Mouse (Mus musculus) kidney, adult 9 months (tissue): Measurements from ENCODE around the gene Larp4b.

Source experiments
- DNase-seq: peaks from one replicate; pipeline ENCODE4 v3.0.0; 2022

The Larp4b gene

DNA sequence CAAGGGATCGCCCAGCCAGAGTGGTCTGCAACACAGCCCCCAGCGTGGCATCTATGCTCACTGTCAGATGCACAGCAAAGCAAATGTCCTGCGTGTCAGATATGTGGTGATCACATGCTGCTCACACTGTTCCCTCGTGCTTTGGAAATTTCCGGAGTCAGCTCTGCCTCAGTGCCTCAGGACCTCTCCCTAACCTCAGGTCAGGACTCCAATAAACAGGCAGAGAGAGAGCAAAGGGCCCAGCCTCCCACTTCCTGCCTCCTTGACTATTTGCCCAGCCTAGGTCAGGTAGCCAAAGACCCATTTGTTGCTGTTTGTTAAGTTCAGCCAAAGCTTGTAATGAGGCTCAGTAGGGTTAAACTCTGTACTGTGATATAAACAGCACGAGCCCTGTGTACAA, 87.4 kb downstream of the Larp4b start:
- DNase-seq: peak; percentile 86

DNA sequence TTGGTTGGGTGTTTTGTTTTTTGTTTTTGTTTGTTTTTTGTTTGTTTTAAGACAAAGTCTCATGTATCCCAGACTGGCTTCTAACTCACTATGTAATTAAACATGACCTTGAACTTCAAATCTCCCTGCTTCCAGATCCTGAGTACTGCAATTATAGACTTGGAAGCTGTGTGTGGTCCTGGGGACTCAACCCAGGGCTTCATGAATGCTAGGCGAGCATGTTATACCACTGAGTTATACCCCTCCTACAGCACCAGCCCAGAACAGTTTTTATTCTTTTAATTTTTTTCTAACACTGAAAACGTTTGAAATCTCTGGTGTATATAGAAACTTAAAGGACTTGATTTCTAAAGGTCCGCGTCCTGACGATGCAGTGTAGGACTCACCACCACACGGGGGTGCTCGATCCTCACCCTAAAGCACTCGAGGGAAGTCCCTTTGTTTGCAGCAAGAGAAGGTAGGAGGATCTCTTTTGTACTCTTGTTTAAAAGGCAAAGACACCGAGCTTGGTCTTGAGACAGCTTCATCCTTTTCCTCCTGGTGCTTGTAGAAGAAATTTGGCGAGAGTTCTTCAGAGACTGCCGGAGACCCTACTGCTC, 88.1 kb downstream of the Larp4b start:
- peak; percentile 83 for DNase-seq

DNA sequence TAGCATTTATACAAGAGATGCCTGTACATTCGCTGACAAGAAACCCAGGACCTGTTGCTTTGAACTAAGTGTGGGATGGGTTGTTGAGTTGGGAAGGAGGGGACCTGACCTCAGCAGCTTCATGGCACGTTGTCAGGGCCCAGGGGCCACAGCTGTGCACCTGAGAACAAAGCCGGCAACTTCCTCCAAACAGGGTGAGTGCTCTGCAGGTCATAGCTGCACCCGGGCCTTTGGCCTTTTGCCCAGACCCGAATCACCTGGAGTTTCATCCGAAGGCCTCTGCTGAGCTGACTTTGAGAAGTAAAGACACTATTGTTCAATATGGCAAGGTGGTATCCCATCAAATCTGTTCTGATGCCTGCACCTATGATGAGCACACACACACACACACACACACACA, 90.6 kb downstream of the Larp4b start:
- DNase-seq: peak; percentile 48

DNA sequence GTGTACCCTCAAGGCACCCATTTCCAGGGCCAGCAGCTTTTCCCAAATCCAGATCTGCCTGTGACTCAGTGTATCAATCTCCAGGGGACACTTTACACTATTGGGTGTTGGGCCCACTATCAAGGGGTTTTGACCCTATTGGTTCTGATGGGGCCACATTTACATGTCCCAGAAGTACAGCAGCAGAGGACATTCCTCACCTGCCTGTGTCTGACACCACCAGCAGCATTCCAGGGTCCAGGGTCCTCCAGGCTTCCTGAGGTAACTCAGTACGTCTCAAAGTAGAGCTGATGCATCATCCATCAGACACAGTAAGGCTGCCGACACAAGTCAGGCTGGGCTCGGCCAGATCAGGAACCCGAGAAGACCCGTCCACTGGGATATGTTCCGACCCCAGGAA, 91.0 kb downstream of the Larp4b start:
- no peak for DNase-seq

DNA sequence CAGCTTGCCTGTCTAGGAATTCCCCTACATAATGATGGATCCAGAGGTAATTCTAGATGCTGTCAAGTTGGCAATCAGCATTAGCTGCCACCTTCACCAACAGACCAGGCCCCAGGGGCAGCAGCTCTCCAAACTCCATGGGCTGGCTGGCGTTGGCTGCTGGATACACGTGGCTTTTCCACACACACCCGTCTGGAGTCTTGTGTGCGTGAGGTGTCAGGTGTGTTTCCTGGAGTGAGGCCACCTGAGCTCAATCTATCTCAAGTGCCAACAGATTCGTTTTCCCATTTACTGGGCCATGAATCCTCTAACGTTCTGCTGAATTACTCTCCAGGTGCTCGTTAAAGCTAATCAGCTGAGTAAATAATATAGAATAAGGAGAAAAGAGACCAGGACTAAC, 93.5 kb downstream of the Larp4b start:
- no peak for DNase-seq

DNA sequence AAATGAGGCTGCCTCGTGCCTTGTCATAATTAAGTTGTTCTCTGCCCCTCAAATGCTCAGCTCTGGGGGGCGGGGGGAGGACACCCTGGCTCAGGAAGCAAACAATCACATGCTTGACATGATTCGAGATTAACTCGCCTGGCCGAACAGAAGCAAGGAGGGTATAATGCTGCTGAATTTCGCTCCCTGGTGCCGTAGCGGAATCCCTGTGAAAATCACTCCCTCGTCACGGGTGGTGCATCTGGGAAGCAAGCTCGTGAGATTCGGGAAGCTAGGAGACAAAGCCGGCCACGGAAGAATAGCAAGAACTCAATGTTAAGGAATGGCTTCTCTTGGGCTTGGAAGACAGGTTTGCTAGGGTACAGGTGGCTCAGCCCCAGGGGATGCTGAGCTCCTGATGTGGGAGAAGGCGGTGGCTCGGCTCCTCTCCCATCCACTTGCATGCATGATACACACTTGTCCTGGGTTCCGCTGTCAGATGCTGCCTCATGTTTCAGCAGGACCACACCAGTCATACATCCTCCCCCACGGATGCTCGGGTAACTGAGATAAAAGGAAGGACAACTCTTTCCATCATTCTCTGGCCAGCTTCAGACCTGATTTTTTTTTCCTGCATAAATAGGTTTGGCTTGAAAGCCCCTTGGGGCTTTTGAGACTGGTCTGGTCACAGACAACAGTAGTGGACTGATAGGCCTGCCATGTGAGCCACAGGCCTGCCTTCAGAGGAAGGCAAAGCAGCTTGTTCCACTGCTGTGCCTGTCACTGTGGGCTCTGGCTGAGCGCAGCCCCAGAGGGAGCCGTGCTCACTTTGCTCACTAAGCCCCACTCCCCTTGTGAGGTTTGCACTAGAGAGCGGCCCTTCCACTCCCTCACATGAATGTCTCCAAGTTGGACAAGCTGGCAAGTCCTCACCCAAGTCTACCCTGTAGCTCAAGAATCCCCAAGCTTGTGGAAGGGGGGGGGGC, 94.2 kb downstream of the Larp4b start:
- no peak for DNase-seq

DNA sequence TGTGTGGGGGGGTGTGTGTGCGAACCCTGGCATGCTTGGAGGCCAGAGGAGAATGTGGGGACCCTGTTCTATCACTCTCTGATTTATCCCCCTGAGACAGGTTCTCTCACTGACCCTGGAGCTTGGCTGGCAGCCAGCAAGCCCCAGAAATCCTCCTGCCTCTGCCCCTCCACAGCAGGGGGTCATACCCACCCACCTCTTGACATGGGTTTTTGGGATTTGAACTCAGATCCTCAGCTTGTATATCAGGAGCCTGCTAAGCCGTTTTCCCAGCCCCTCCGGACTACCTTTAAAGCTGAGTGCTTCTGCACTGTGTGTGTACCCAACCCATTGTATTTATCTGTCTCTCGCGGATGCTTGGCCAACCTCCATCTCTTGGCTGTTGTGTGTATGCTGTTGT, 95.8 kb downstream of the Larp4b start:
- DNase-seq: no peak

DNA sequence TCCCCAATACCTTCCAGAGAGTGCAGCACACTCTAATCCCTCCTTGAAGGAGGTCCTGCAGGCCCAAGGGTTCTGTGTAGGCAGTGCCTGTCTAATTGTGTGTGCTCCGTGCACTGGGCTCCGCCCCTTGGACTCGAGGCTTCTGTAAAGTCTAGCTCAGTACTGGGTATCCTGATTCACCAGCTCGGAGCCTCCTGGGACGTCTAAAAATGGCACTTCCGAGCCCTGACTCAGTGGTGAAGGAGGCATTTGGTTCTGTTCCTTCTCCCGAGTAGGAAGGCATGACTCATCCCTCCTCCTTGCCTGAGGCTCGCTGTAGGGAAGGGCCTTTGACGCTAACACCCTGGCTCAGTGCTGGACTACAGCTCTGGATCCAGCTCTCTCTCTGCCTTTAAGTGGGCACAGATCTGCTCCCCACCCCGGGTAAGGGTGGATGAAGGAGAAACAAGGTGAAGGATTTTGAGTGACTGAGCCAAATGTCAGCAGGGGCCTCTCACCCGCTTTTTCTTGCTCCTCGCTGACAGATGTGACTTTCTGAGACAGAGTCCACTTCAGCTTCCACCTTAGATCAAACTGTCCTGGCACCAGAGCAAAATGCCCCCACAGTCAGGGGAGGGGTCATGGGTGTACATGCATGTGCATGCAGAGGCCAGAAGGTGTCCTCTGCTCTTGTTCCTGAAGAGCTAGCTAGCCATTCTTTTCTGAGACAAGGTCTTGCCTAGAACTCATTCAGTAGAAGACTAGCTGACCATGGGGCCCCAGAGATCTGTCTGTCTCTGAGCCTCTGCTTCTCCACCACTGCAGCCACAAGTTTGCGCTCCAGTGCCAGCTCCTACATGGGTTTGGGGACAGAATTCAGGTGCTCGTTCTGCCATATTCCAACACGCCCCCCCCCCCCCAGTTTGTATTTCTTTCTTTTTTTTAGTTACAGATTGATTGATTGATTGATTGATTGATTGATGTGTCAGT, 97.8 kb downstream of the Larp4b start:
- no peak for DNase-seq

DNA sequence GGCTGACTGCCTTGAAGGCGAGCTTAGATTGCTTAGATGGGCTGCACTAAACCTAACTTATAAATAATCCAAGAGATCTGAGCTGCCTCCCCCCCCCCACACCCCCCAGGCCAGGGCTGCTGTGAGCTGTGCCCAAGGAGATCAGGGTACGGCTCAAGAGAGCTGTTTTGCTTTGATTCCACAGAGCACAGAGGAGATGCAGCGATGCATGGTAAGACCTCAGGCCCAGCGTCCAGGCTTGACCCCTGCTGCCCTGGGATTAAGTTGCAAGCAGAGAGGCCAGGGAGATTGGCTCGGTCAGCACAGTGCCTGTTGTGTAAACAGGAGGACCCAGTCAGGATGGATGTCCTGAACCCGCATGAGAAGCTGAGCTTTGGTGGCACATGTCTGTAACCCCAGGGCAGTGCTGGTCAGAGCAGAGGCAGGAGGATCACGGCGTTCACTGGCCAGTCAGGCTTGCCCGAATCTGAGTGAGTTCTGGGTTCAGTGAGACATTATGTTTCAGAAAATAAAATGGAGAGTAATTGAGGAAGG, 99.2 kb downstream of the Larp4b start:
- DNase-seq: peak; percentile 45

DNA sequence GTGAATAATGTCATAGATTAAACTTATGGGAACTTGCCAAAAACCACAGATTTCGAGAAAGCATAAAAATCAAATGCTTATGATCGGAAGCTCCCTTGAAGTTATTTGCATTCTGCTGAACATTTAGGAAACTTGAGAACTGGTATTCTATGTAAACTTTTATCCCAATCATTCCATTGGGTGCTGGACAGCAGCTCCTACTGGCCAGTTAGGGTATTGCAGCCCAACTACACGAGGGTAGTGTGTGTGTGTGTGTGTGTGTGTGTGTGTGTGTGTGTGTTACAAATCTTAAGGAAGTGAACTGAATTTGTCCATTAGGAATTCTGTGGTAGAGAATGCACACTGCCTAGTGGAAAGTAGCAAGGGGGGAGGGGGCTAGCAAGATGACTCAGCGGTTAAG, 101.0 kb downstream of the Larp4b start:
- no peak for DNase-seq

DNA sequence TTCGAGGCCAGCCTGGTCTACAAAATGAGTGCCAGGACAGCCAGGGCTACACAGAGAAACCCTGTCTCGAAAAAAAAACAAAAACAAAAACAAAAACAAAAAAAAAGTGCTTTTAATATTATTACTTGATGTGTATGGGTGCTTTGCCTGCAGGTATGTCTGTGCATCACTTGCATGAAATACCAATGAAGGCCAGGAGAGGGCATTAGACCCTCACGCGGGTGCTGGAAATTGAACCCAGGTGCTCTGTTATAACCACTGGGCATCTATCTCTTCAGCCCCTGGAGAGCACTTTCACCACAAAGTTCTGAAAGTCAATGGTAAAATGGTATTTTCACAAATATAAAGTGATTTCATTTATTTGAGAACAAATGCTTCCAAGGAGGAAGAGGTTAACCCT, 101.9 kb downstream of the Larp4b start:
- no peak for DNase-seq

DNA sequence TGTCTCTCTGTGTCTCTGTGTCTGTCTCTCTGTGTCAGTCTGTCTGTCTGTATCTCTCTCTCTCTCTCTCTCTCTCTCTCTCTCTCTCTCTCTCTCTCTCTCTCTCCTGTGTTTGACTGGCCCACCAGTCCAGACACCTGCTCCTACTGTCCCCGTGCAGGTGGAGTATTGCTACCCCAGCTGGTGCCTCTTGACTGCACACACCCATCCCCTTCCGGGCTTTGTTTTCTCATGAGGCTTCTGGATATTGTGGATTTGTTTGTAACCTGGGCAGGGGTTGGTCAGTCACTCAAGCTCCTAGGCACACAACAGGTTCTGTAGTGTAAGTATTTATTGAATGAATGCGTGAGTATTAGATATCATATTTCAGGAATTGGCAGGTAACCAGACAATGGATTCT, 104.4 kb downstream of the Larp4b start:
- DNase-seq: no peak

DNA sequence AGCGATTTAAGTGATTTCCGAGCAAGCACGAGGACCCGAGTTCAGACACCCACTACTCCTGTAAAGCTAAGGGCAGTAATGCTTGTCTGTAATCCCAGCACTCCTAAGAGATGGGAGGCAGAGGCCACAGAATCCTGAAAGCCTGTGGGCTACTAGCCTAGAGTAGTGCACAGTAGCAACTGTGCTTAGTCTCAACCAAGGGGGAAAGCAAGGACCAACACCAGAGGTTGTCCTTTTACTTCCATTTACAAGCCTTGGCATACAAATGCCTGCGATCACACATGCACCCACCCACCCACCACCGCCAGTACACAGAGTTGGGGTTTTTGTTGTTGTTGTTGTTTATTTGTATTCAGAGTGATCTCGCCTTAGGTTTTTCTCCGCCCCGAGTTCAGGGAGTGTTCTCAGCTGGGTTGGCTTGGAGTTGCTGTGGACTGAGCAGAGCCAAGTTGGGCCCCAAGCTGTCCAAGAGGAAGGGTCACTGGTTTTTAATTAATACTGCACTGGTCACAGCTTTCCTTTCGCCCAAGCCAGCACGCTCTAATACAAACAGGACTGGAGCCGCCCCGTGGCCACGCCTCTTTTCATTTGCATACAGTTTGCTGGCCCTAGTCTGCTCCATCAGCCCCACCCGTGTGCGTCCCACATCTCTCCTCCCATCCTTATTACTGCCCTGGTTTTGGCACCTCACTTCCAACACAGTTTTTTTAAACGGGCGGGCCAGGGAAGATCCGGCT, 105.2 kb downstream of the Larp4b start:
- DNase-seq: peak; percentile 24

DNA sequence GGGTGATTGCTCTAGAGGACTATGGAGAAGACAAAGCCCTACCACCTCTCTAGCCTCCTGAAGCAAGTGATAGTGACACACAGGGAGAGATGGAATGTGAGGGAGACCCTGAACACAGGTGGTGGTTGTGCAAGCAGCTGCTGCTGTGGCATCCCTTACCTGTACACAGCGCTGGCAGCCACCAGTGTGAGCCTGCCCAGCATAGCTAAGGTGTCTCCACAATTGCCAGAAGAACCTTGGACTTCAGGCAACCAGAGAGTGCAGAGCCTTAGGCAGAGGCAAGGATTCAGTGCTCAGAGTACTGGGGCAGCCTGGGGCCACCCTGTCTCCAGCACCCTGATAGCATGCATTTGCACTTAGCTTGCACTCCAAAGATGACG, 105.8 kb downstream of the Larp4b start:
- DNase-seq: peak; percentile 12

DNA sequence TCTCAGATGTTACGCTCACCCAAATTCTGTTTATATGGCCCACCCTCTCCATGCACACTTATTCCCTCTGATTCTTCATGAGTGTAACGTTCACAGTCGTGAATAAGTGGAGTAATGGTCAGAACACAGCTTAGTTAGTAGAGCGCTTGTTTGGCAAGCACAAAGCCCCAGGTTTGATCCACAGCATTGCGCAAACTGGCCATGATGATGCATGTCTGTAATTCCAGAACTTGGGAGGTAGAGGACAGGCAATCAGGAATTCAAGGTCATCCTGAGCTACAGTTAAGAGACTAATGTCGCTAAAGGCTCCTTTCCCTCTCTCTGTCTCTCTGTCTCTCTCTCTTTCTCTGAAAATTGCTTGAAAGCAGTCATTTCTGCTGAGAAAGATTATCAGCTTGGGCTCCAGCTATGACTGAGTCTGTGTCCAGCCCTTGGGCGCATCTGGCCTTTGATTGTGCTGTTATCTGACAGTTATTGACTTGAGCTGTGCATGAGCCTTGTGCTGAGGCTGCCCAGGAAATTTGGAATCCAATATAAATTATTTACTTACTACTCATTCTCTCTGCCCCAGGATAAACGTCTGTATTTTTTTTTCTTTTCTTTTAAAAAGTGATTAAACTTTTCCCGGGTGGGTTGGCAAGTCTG, 129.2 kb downstream of the Larp4b start:
- DNase-seq: no peak
